Mouse (Mus musculus): ENCODE data around the gene Ncl. TPM values are rescaled to one million over a fixed set of nuclear protein-coding genes. Genes with fewer than 3 reads are reported as not detected.

The Ncl gene
- polyA plus RNA-seq (2014; fragmentation: Nextera tagmentation; extraction: Ambion mirVana), result 828 and 901 TPM in 2 replicates

- WGBS, result under 1% methylated on average over 102 of the region's 102 CpGs
- Histone ChIP-seq H3K27me3 (replicated peaks; ENCODE audit: control insufficient read depth, insufficient read depth, low read length) (no peaks in the 10 kb centered on the region), H3K27ac (ENCODE audit: low read depth, low read length) (peak within 1 kb of the TSS; percentile 98), H3K9ac (ENCODE audit: low read depth, low read length) (peak within 1 kb of the TSS; percentile 98), H3K4me2 (peak within 1 kb of the TSS; percentile 83), H3K36me3 (ENCODE audit: control insufficient read depth, insufficient read depth, low read length) (peaks cover 27% of the 10 kb centered on the region), H3K4me3 (ENCODE audit: low read depth, low read length) (peak within 1 kb of the TSS; percentile 94), H3K9me3 (ENCODE audit: control insufficient read depth, low read length) (no peaks in the 10 kb centered on the region), H3K4me1 (replicated peaks; ENCODE audit: control insufficient read depth, insufficient read depth, low read length) (peaks cover 8% of the 10 kb centered on the region)
- ATAC-seq (replicated peaks; ENCODE audit: low FRiP score), result peak; percentile 94
- peak; percentile 97 for DNase-seq (ENCODE audit: low spot score)
Measured at GRCm38 (mm10) chr1:86358906-86359797, at the start of gene Ncl. Gene Ncl, minus strand, starts transcription at chr1:86359400.

DNA sequence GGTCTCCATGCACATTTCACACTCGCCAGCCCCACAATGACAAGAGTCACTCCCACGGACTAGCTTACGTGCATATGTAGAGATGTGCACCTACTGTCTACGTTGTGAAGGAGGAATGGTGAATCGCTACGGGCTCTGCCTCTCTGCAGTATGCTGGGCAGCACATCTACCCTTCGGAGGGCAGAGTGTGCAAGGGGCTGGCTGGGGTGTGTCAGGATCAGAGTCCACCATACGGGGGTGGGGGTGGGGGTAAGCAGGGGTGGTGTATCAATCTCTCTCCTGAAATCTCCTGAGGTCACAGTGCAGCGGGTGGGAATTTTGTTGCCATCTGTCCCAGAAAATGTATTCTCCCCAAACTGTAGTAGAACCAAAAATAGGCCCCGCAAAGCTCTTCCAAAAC lies 49.3 kb upstream of the Ncl start:
- Histone ChIP-seq H3K4me3 (ENCODE audit: low read depth, low read length) (no peak overlapping the region), H3K27ac (ENCODE audit: low read depth, low read length) (no peak overlapping the region; the same call in 1 of the 2 replicates), H3K36me3 (ENCODE audit: control insufficient read depth, insufficient read depth, low read length) (no peaks in the 10 kb centered on the region), H3K4me1 (replicated peaks; ENCODE audit: control insufficient read depth, insufficient read depth, low read length) (no peaks in the 10 kb centered on the region; the same call in 1 of the 2 replicates), H3K9me3 (ENCODE audit: control insufficient read depth, low read length) (no peaks in the 10 kb centered on the region), H3K4me2 (no peak overlapping the region), H3K27me3 (replicated peaks; ENCODE audit: control insufficient read depth, insufficient read depth, low read length) (no peaks in the 10 kb centered on the region), H3K9ac (ENCODE audit: low read depth, low read length) (no peak overlapping the region)
- DNase-seq (ENCODE audit: low spot score) (no peak), ATAC-seq (replicated peaks; ENCODE audit: low FRiP score) (no peak)
- WGBS, result 81% methylated on average over 10 of the region's 10 CpGs

DNA sequence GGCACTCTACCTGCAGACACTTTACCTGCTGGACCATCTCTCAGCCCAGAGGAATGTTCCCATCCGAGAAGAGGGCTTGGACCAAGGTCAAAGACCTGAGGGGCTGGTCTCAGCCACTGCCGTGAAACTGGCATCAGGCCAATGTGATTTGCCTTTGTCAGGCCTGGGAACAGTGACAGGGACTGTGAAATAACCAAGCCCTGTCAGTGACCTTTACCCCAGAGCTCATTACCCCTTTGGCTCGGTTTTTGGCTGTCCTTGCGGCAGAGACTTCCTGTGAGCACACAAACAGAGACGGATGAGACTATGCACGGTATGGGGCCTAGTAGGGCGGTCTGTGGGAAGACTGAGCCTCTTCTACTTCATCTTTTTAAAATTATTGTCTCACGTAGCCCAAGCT lies 47.7 kb upstream of the Ncl start:
- H3K4me3 ChIP-seq (ENCODE audit: low read depth, low read length), result no peak overlapping the region
- no peaks in the 10 kb centered on the region for H3K27me3 ChIP-seq (replicated peaks; ENCODE audit: control insufficient read depth, insufficient read depth, low read length)
- H3K27ac ChIP-seq (ENCODE audit: low read depth, low read length), result no peak overlapping the region
- no peak for DNase-seq (ENCODE audit: low spot score)
- 50% methylated on average over 8 of the region's 8 CpGs for WGBS
- H3K9ac ChIP-seq (ENCODE audit: low read depth, low read length), result no peak overlapping the region
- H3K4me2 ChIP-seq, result no peak overlapping the region
- no peaks in the 10 kb centered on the region for H3K36me3 ChIP-seq (ENCODE audit: control insufficient read depth, insufficient read depth, low read length)
- ATAC-seq (replicated peaks; ENCODE audit: low FRiP score), result peak; percentile 61
- no peaks in the 10 kb centered on the region for H3K9me3 ChIP-seq (ENCODE audit: control insufficient read depth, low read length)
- H3K4me1 ChIP-seq (replicated peaks; ENCODE audit: control insufficient read depth, insufficient read depth, low read length), result no peaks in the 10 kb centered on the region; the same call in 1 of the 2 replicates

DNA sequence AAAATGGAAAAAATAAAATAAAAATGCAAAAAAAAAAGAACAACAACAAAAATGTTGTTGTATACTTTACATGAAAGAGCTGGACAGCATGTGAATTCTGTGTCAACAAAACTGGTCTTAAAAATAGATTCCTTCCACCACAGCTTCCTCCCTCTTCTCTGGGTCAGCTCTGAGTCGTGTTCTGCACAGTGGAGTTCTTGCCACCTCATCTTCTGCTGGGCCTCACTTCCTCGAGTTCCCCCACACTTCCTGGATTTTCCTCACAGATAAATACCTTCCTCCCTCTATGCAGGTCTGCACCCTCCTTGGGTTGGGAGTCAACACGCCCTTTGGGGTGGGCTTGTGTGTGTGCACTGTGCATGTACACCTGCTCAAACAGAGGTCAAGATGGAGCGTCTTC lies 47.1 kb upstream of the Ncl start:
- Histone ChIP-seq H3K9me3 (ENCODE audit: control insufficient read depth, low read length) (no peaks in the 10 kb centered on the region), H3K27me3 (replicated peaks; ENCODE audit: control insufficient read depth, insufficient read depth, low read length) (no peaks in the 10 kb centered on the region), H3K4me3 (ENCODE audit: low read depth, low read length) (no peak overlapping the region), H3K4me2 (no peak overlapping the region), H3K9ac (ENCODE audit: low read depth, low read length) (no peak overlapping the region), H3K36me3 (ENCODE audit: control insufficient read depth, insufficient read depth, low read length) (no peaks in the 10 kb centered on the region), H3K4me1 (replicated peaks; ENCODE audit: control insufficient read depth, insufficient read depth, low read length) (no peaks in the 10 kb centered on the region; the same call in 1 of the 2 replicates), H3K27ac (ENCODE audit: low read depth, low read length) (no peak overlapping the region)
- DNase-seq (ENCODE audit: low spot score) (no peak), ATAC-seq (replicated peaks; ENCODE audit: low FRiP score) (peak; percentile 23; the same call in 1 of the 2 replicates)
- 55% methylated on average over 4 of the region's 4 CpGs for WGBS

DNA sequence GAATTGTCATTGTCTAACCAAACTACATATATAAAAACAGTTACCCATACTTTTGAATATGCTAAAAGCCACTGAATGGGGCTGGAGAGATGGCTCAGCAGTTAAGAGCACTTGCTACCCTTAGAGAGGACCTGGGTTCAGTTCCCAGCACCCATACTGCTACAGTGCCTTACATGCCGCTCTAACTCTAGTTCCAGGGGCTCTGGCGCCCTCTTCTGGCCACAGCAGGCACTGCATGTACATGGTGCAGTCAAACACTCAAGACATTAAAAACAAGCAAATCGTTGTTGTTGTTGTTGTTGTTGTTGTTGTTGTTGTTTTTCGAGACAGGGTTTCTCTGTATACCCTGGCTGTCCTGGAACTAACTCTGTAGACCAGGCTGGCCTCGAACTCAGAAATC lies 45.6 kb upstream of the Ncl start:
- H3K9ac ChIP-seq (ENCODE audit: low read depth, low read length), result no peak overlapping the region
- WGBS, result 50% methylated on average over 5 of the region's 5 CpGs
- no peaks in the 10 kb centered on the region for H3K27me3 ChIP-seq (replicated peaks; ENCODE audit: control insufficient read depth, insufficient read depth, low read length)
- no peak overlapping the region for H3K4me2 ChIP-seq
- no peaks in the 10 kb centered on the region; the same call in 1 of the 2 replicates for H3K4me1 ChIP-seq (replicated peaks; ENCODE audit: control insufficient read depth, insufficient read depth, low read length)
- no peak overlapping the region for H3K4me3 ChIP-seq (ENCODE audit: low read depth, low read length)
- no peak for DNase-seq (ENCODE audit: low spot score)
- ATAC-seq (replicated peaks; ENCODE audit: low FRiP score), result no peak
- H3K27ac ChIP-seq (ENCODE audit: low read depth, low read length), result no peak overlapping the region
- no peaks in the 10 kb centered on the region for H3K36me3 ChIP-seq (ENCODE audit: control insufficient read depth, insufficient read depth, low read length)
- H3K9me3 ChIP-seq (ENCODE audit: control insufficient read depth, low read length), result no peaks in the 10 kb centered on the region

GRCm38 (mm10) chr1:86400096-86400754 lies 41.0 kb upstream of the Ncl start:
- no peaks in the 10 kb centered on the region for H3K27me3 ChIP-seq (replicated peaks; ENCODE audit: control insufficient read depth, insufficient read depth, low read length)
- no peak overlapping the region for H3K27ac ChIP-seq (ENCODE audit: low read depth, low read length)
- WGBS, result 51% methylated on average over 8 of the region's 8 CpGs
- no peak for ATAC-seq (replicated peaks; ENCODE audit: low FRiP score)
- no peaks in the 10 kb centered on the region for H3K4me1 ChIP-seq (replicated peaks; ENCODE audit: control insufficient read depth, insufficient read depth, low read length)
- no peak overlapping the region for H3K4me2 ChIP-seq
- no peak for DNase-seq (ENCODE audit: low spot score)
- no peaks in the 10 kb centered on the region for H3K9me3 ChIP-seq (ENCODE audit: control insufficient read depth, low read length)
- no peak overlapping the region for H3K9ac ChIP-seq (ENCODE audit: low read depth, low read length)
- no peaks in the 10 kb centered on the region for H3K36me3 ChIP-seq (ENCODE audit: control insufficient read depth, insufficient read depth, low read length)
- no peak overlapping the region for H3K4me3 ChIP-seq (ENCODE audit: low read depth, low read length)

GRCm38 (mm10) chr1:86399322-86399721 lies 40.1 kb upstream of the Ncl start:
- Histone ChIP-seq H3K36me3 (ENCODE audit: control insufficient read depth, insufficient read depth, low read length) (no peaks in the 10 kb centered on the region), H3K4me3 (ENCODE audit: low read depth, low read length) (no peak overlapping the region), H3K9ac (ENCODE audit: low read depth, low read length) (no peak overlapping the region), H3K27ac (ENCODE audit: low read depth, low read length) (no peak overlapping the region), H3K9me3 (ENCODE audit: control insufficient read depth, low read length) (no peaks in the 10 kb centered on the region), H3K27me3 (replicated peaks; ENCODE audit: control insufficient read depth, insufficient read depth, low read length) (no peaks in the 10 kb centered on the region), H3K4me1 (replicated peaks; ENCODE audit: control insufficient read depth, insufficient read depth, low read length) (no peaks in the 10 kb centered on the region), H3K4me2 (no peak overlapping the region)
- WGBS, result 63% methylated on average over 3 of the region's 3 CpGs
- 0 out of 2 replicates have a peak, but pooled peaks have one; percentile 45 for ATAC-seq (replicated peaks; ENCODE audit: low FRiP score)
- DNase-seq (ENCODE audit: low spot score), result no peak

DNA sequence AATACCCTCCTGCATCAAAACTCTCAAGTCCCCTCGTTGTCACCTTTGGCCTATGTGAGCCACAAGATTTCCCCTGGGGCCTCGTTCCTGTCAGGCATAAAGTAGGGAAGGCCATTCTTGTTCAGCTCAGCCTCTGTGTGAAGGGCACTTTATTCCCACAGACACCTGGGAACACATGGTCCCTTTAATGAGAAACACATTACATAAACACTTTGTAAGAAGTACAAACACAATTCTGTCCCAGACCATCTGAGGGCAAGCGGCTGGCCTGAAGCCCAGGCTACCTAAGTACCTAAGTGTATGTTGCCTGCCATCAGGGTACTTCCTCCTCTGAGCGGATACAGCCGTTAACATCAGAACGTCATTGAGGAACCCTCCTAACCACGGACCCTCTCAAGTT lies 39.0 kb upstream of the Ncl start:
- Histone ChIP-seq H3K4me2 (no peak overlapping the region), H3K36me3 (ENCODE audit: control insufficient read depth, insufficient read depth, low read length) (no peaks in the 10 kb centered on the region), H3K27ac (ENCODE audit: low read depth, low read length) (no peak overlapping the region), H3K4me3 (ENCODE audit: low read depth, low read length) (no peak overlapping the region), H3K27me3 (replicated peaks; ENCODE audit: control insufficient read depth, insufficient read depth, low read length) (no peaks in the 10 kb centered on the region), H3K9ac (ENCODE audit: low read depth, low read length) (no peak overlapping the region), H3K4me1 (replicated peaks; ENCODE audit: control insufficient read depth, insufficient read depth, low read length) (no peaks in the 10 kb centered on the region), H3K9me3 (ENCODE audit: control insufficient read depth, low read length) (no peaks in the 10 kb centered on the region)
- 38% methylated on average over 7 of the region's 7 CpGs for WGBS
- no peak for DNase-seq (ENCODE audit: low spot score)
- ATAC-seq (replicated peaks; ENCODE audit: low FRiP score), result no peak

All from liver, embryonic 11.5 days (tissue).